Mouse (Mus musculus) CH12.LX (cell line): Measurements from ENCODE around the gene Fhl3. TPM values are rescaled to one million over a fixed set of nuclear protein-coding genes. Genes with fewer than 3 reads are reported as not detected.
A peak's percentile ranks its signal among the peaks of the same experiment; 100 is the strongest.
"Not testable (repeated sequence)": the region's sequence is repeated elsewhere in the genome, so short reads cannot be mapped to it uniquely, and the experiment has no call there.

Source experiments
- DNase-seq: peaks from one replicate; pipeline ENCODE4 v3.0.0-alpha.2; 2013; ENCODE audit errors: extremely low read depth
- H3K27ac ChIP-seq: 2 replicates; pipeline ENCODE4 v1.5.1; 2012; ENCODE audit warnings: low read depth, mild to moderate bottlenecking, control low read depth, moderate library complexity; ENCODE audit not compliant: insufficient read depth
- H3K27me3 ChIP-seq: replicated peaks from 2 replicates; pipeline ENCODE3; 2012; ENCODE audit warnings: inconsistent platforms
- H3K36me3 ChIP-seq, 2 experiments: replicated peaks in 1 of 2; 2 replicates each; pipeline versions ENCODE3 to v1.6.1; 2012; ENCODE audit warnings: inconsistent platforms in 1 of 2, low read length in 1 of 2, mild to moderate bottlenecking in 1 of 2, mixed read lengths in 1 of 2, moderate library complexity in 1 of 2; ENCODE audit not compliant: control insufficient read depth in 1 of 2, insufficient read depth in 1 of 2
- H3K4me1 ChIP-seq, 2 experiments: 2 replicates each; pipeline ENCODE4 v1.6.1; 2012; ENCODE audit warnings: inconsistent platforms in 1 of 2, moderate library complexity in 1 of 2; ENCODE audit not compliant: insufficient read depth in 2 of 2, control insufficient read depth in 1 of 2
- H3K4me2 ChIP-seq: 2 replicates; pipeline ENCODE4 v1.6.1; 2012; ENCODE audit warnings: low read depth, mild to moderate bottlenecking, control low read depth; ENCODE audit not compliant: poor library complexity, insufficient read depth, severe bottlenecking
- H3K4me3 ChIP-seq, 3 experiments: fragments of 150-350 bp in 1 of 3; sonication (generic) in 1 of 3; replicated peaks in 1 of 3; 2 replicates each; pipeline versions ENCODE3 to v1.5.1; 2011 to 2012; ENCODE audit warnings: low read depth in 2 of 3, low read length in 2 of 3, mild to moderate bottlenecking in 2 of 3, moderate library complexity in 2 of 3, control low read depth in 1 of 3, improper control_type of control experiment in 1 of 3, inconsistent platforms in 1 of 3, mixed read lengths in 1 of 3; ENCODE audit not compliant: poor library complexity in 1 of 3
- H3K79me2 ChIP-seq: replicated peaks from 2 replicates; pipeline ENCODE4 v1.6.1; 2012; ENCODE audit warnings: mild to moderate bottlenecking, moderate library complexity; ENCODE audit not compliant: control insufficient read depth, poor library complexity, insufficient read depth, severe bottlenecking; ENCODE audit errors: extremely low read depth
- H3K9ac ChIP-seq: 2 replicates; pipeline ENCODE4 v1.6.1; 2012; ENCODE audit warnings: low read depth, mild to moderate bottlenecking, control low read depth, moderate library complexity; ENCODE audit not compliant: insufficient read depth
- H3K9me3 ChIP-seq: replicated peaks from 2 replicates; pipeline ENCODE3; 2012; ENCODE audit warnings: low read length, inconsistent platforms, mixed read lengths
- BHLHE40 ChIP-seq: IDR thresholded peaks from 2 replicates; pipeline ENCODE4 v1.6.1; 2011; ENCODE audit warnings: mild to moderate bottlenecking, low read depth, low read length, improper control_type of control experiment
- CHD2 ChIP-seq: IDR thresholded peaks from 2 replicates; pipeline ENCODE4 v1.6.1; 2011; ENCODE audit warnings: low read length, improper control_type of control experiment
- CTCF ChIP-seq, 2 experiments: IDR thresholded peaks in 1 of 2; conservative IDR thresholded peaks in 1 of 2; 2 replicates each; pipeline ENCODE4 v1.5.1; 2011 to 2012; ENCODE audit warnings: low read depth in 2 of 2, low read length in 2 of 2, improper control_type of control experiment in 1 of 2, inconsistent platforms in 1 of 2, mild to moderate bottlenecking in 1 of 2, moderate library complexity in 1 of 2
- ELF1 ChIP-seq: IDR thresholded peaks from 2 replicates; pipeline ENCODE4 v1.6.1; 2014; ENCODE audit warnings: low read depth, mild to moderate bottlenecking, inconsistent platforms, low read length, improper control_type of control experiment
- EP300 ChIP-seq: IDR thresholded peaks from 2 replicates; pipeline ENCODE4 v1.6.1; 2011; ENCODE audit warnings: low read length, improper control_type of control experiment
- ETS1 ChIP-seq: conservative IDR thresholded peaks from 2 replicates; pipeline ENCODE4 v1.6.1; 2012; ENCODE audit warnings: low read depth, mild to moderate bottlenecking, inconsistent platforms, low read length, improper control_type of control experiment, moderate library complexity
- GABPA ChIP-seq: IDR thresholded peaks from 2 replicates; pipeline ENCODE4 v1.6.1; 2012; ENCODE audit warnings: low read depth, low read length, improper control_type of control experiment, inconsistent platforms; ENCODE audit not compliant: insufficient replicate concordance
- HCFC1 ChIP-seq: IDR thresholded peaks from 2 replicates; pipeline ENCODE4 v1.6.1; 2012; ENCODE audit warnings: low read depth, mild to moderate bottlenecking, inconsistent platforms, low read length, improper control_type of control experiment
- JUN ChIP-seq: IDR thresholded peaks from 2 replicates; pipeline ENCODE4 v1.6.1; 2011; ENCODE audit warnings: low read depth, mild to moderate bottlenecking, low read length, improper control_type of control experiment, moderate library complexity; ENCODE audit not compliant: insufficient read depth
- JUND ChIP-seq: conservative IDR thresholded peaks from 2 replicates; pipeline ENCODE4 v1.6.1; 2011; ENCODE audit warnings: low read depth, low read length, improper control_type of control experiment
- MAFK ChIP-seq: IDR thresholded peaks from 2 replicates; pipeline ENCODE4 v1.6.1; 2011; ENCODE audit warnings: low read length, improper control_type of control experiment; ENCODE audit not compliant: insufficient replicate concordance
- MAX ChIP-seq: IDR thresholded peaks from 2 replicates; pipeline ENCODE4 v1.6.1; 2011; ENCODE audit warnings: low read length, improper control_type of control experiment
- MAZ ChIP-seq: IDR thresholded peaks from 2 replicates; pipeline ENCODE4 v1.6.1; 2012; ENCODE audit warnings: low read depth, mild to moderate bottlenecking, inconsistent platforms, low read length, improper control_type of control experiment, moderate library complexity
- MEF2A ChIP-seq: IDR thresholded peaks from 2 replicates; pipeline ENCODE4 v1.6.1; 2014; ENCODE audit warnings: low read depth, mild to moderate bottlenecking, inconsistent platforms, low read length, improper control_type of control experiment, borderline replicate concordance
- MXI1 ChIP-seq: IDR thresholded peaks from 2 replicates; pipeline ENCODE4 v1.6.1; 2011; ENCODE audit warnings: mild to moderate bottlenecking, low read depth, low read length, improper control_type of control experiment
- NRF1 ChIP-seq: IDR thresholded peaks from 2 replicates; pipeline ENCODE4 v1.6.1; 2014; ENCODE audit warnings: low read depth, mild to moderate bottlenecking, inconsistent platforms, low read length, improper control_type of control experiment, moderate library complexity
- PAX5 ChIP-seq: IDR thresholded peaks from 2 replicates; pipeline ENCODE4 v1.6.1; 2012; ENCODE audit warnings: low read length, inconsistent platforms, mixed read lengths
- POLR2A ChIP-seq: IDR thresholded peaks from 2 replicates; pipeline ENCODE4 v1.6.1; 2011; ENCODE audit warnings: low read depth, mild to moderate bottlenecking, improper control_type of control experiment, low read length
- POLR2AphosphoS2 ChIP-seq: IDR thresholded peaks from 2 replicates; pipeline ENCODE4 v1.6.1; 2011; ENCODE audit warnings: low read depth, low read length, improper control_type of control experiment
- RAD21 ChIP-seq: IDR thresholded peaks from 2 replicates; pipeline ENCODE4 v1.6.1; 2011; ENCODE audit warnings: low read depth, mild to moderate bottlenecking, low read length, improper control_type of control experiment, moderate library complexity
- RCOR1 ChIP-seq: conservative IDR thresholded peaks from 2 replicates; pipeline ENCODE4 v1.6.1; 2012; ENCODE audit warnings: low read depth, mild to moderate bottlenecking, inconsistent platforms, low read length, improper control_type of control experiment
- SIN3A ChIP-seq: IDR thresholded peaks from 2 replicates; pipeline ENCODE4 v1.6.1; 2012; ENCODE audit warnings: low read length, improper control_type of control experiment, inconsistent platforms
- SMC3 ChIP-seq: IDR thresholded peaks from 2 replicates; pipeline ENCODE4 v1.6.1; 2011; ENCODE audit warnings: low read depth, low read length, improper control_type of control experiment
- USF1 ChIP-seq: IDR thresholded peaks from 2 replicates; pipeline ENCODE4 v1.6.1; 2014; ENCODE audit warnings: low read depth, mild to moderate bottlenecking, inconsistent platforms, low read length, improper control_type of control experiment
- USF2 ChIP-seq: conservative IDR thresholded peaks from 2 replicates; pipeline ENCODE4 v1.6.1; 2011; ENCODE audit warnings: low read depth, low read length, improper control_type of control experiment
- ZC3H11A ChIP-seq: IDR thresholded peaks from 2 replicates; pipeline ENCODE4 v1.6.1; 2012; ENCODE audit warnings: low read depth, mild to moderate bottlenecking, inconsistent platforms, low read length, improper control_type of control experiment
- ZKSCAN1 ChIP-seq: IDR thresholded peaks from 2 replicates; pipeline ENCODE4 v1.6.1; 2012; ENCODE audit warnings: low read depth, inconsistent platforms, low read length, improper control_type of control experiment, borderline replicate concordance
- ZMIZ1 ChIP-seq: IDR thresholded peaks from 2 replicates; pipeline ENCODE4 v1.6.1; 2012; ENCODE audit warnings: low read depth, mild to moderate bottlenecking, inconsistent platforms, low read length, improper control_type of control experiment
- ZNF384 ChIP-seq: IDR thresholded peaks from 2 replicates; pipeline ENCODE4 v1.6.1; 2012; ENCODE audit warnings: low read depth, low read length, improper control_type of control experiment, inconsistent platforms
- dilution Hi-C: fragments of 300-500 bp; cut with MboI; formaldehyde crosslinking; loops from 2 replicates; pipeline ENCODE4 v1.14.3; 2020; ENCODE audit warnings: low sequenced_read_pairs; ENCODE audit not compliant: extremely low pct_unique_long_range_greater_than_20kb, extremely low pct_ligation_motif_present
- in situ Hi-C: fragments of 300-500 bp; cut with MboI; formaldehyde crosslinking; loops from 3 replicates; pipeline ENCODE4 v1.14.3; 2019; ENCODE audit warnings: low sequenced_read_pairs, low pct_ligation_motif_present, low pct_unique_long_range_greater_than_20kb, mixed read lengths
- polyA plus RNA-seq: library from polyadenylated mRNA; unstranded; fragments of >175 nt; gene quantifications from 2 replicates; pipeline ENCODE4 v1.2.1, GENCODE M21; 2012; ENCODE audit warnings: low read depth; ENCODE audit not compliant: insufficient read length
- total RNA-seq, 2 experiments: library from RNA; depleted of rRNA; stranded (reverse); fragments of 300-350 nt in 1 of 2; fragments of >200 nt in 1 of 2; gene quantifications; 2 replicates each; pipeline ENCODE4 v1.2.3; 2012 to 2014

The Fhl3 gene
- total and polyA plus RNA-seq, 3 experiments: 4.1 to 20.8 (median 10.8) TPM

DNA sequence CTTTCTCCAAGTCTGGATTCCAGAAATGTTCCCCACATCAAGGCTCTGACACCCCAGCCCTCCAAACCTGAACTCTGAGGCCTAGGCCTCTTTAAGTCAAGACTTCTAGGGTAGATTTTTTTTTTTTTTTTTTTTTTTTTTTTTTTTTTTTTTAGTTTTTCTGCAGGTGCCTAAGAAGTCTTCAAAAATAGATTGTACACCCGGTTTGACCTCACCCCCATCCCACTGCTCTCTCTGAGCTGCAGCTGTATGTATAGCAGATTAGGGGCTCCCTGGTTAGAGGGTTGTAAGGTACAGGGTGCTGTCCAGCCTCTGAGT lies 7.7 kb downstream of the Fhl3 start:
- H3K4me2 ChIP-seq: peak overlapping the region; percentile 58; the same call in 1 of the 2 replicates
- in situ Hi-C loops: loop anchor here (10.0 kb wide), 1 partner anchor 357 kb away; the partner anchor contains the start of genes Dnali1 and Snip1
- TF ChIP-seq ZNF384: peak; percentile 91
- peak; percentile 21; the same call in 1 of the 2 replicates for TF ChIP-seq BHLHE40
- TF ChIP-seq ETS1: 0 out of 2 replicates have a peak, but pooled peaks have one; percentile 49
- TF ChIP-seq, all 38 proteins: peak for 3; not testable (repeated sequence) for 35
- Histone ChIP-seq H3K9ac (peak overlapping the region; percentile 70), H3K4me1 (peaks cover 40 to 72% of the 10 kb centered on the region in 2 experiments), H3K27ac (peak overlapping the region; percentile 90), H3K36me3 (peaks cover 17 to 24% of the 10 kb centered on the region in 2 experiments)
- H3K9me3 ChIP-seq, H3K27me3 ChIP-seq, DNase-seq, H3K79me2 ChIP-seq, H3K4me3 ChIP-seq, dilution Hi-C loops: not testable (repeated sequence)

DNA sequence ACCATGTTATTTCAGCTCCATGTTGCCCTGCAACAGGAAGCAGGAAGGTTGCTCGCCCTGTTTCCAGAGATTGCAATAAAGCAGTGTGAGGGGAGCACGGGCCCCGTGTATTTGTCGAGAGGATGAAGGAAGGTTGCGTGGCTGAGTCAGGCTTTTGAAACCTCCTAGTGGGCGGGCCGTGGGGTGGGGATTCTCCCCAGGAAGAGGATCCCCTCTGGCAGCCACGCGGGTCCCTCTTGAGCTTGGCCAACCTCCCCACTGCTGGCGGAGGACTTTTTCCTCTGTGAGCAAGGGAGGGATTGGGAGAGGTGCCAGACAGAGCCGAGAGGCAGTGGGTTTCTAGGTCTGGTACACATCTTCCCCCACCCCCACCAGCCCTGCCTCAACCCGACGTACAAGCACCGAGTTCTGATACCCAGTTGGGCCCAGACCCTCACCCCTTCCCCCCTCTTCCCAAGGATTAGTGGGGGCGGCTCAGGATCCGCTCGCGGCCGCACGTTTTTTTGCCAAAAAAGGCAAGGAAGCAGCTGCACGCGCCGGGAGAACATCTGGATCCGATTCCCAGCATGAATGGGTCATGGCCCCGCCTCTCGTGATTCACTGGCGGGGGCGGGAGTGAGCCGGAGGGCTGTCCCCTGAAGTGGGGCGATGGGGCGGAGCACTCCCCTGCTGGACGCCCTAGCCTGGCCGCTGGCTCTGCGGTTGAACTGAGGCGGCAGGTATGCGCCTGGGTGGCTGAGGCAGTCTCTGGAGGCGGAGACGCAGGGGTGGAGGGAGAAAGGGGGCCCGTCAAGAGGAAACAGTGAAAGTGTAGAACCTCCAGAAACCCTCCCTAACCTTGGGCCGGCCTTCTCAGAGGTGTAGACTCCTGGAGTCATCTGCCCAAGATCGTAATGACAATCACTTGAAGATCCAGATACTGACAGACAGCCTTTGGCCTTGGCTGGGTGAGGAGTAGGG lies 8.3 kb downstream of the Fhl3 start:
- Histone ChIP-seq H3K9ac (peak overlapping the region; percentile 70), H3K27ac (peak overlapping the region; percentile 90), H3K4me2 (peak overlapping the region; percentile 58), H3K4me3 (peak overlapping the region; percentile 16 to 53 (median 51)), H3K79me2 (no peaks in the 10 kb centered on the region), H3K36me3 (peaks cover 17 to 24% of the 10 kb centered on the region in 2 experiments), H3K4me1 (peaks cover 34 to 70% of the 10 kb centered on the region in 2 experiments), H3K9me3 (no peaks in the 10 kb centered on the region), H3K27me3 (no peaks in the 10 kb centered on the region)
- peak; percentile 94 for DNase-seq
- in situ Hi-C loops: loop anchor here (10.0 kb wide), 1 partner anchor 356 kb away; the partner anchor contains the start of genes Dnali1 and Snip1
- dilution Hi-C loops: no loop called here
- TF ChIP-seq USF1 (no peak), MAX (0 out of 2 replicates have a peak, but pooled peaks have one; percentile 15), ZMIZ1 (no peak), RCOR1 (no peak), POLR2A (peak; percentile 62; the same call in 1 of the 2 replicates), MEF2A (peak; percentile 75), JUN (no peak), ELF1 (peak; percentile 24; the same call in 1 of the 2 replicates), ETS1 (peak; percentile 23), USF2 (no peak), SMC3 (no peak; the same call in 1 of the 2 replicates), JUND (no peak), CHD2 (0 out of 2 replicates have a peak, but pooled peaks have one; percentile 16), MAZ (peak; percentile 80), NRF1 (0 out of 2 replicates have a peak, but pooled peaks have one; percentile 32), GABPA (no peak), RAD21 (no peak; the same call in 1 of the 2 replicates), SIN3A (peak; percentile 22), POLR2AphosphoS2 (no peak), ZNF384 (no peak), BHLHE40 (peak; percentile 84), EP300 (0 out of 2 replicates have a peak, but pooled peaks have one; percentile 29), PAX5 (no peak), CTCF (conservative IDR thresholded peaks at IDR 0.05 in 1 of 2, IDR thresholded peaks at IDR 0.05 in 1 of 2; ENCODE audit: low read depth in 2 of 2, low read length in 2 of 2) (no peak), ZKSCAN1 (no peak), ZC3H11A (no peak), MAFK (peak; percentile 31; the same call in 1 of the 2 replicates), MXI1 (no peak), HCFC1 (peak; percentile 21; the same call in 1 of the 2 replicates)
